Mouse (Mus musculus): ENCODE measurements at regions not wholly inside any gene's neighbourhood (a gene's known extent, or its start where the extent isn't known, plus 50 kb on each side); places are given as distances from the start of the nearest gene placed in this dataset.

- no peak for DNase-seq
Observed at GRCm38 (mm10) chr1:71900106-71901074, 247.4 kb upstream of the Fn1 start.

GRCm38 (mm10) chr1:71899128-71899527, 246.1 kb upstream of the Fn1 start:
- DNase-seq, result no peak

DNA sequence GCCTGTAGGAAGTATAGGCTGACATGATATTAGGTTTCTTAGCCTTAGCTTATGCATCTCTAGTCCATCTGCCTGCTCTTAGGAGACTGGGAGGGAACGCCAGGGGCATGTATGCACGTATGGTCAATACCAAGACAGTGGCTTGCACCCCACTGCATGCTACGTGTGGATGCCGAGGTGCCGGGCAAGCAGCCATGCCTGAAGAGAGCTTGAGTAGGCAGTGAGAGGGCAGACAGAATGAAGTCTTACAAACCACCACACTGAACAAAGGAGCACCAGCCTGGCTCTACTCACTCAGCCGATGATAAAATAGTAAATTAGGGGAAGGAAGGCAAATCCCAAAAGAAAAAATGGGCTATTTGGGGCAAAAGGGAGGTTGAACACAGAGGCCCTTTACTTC, 245.2 kb upstream of the Fn1 start:
- DNase-seq, result no peak

GRCm38 (mm10) chr1:71897464-71898051, 244.6 kb upstream of the Fn1 start:
- DNase-seq, result no peak

DNA sequence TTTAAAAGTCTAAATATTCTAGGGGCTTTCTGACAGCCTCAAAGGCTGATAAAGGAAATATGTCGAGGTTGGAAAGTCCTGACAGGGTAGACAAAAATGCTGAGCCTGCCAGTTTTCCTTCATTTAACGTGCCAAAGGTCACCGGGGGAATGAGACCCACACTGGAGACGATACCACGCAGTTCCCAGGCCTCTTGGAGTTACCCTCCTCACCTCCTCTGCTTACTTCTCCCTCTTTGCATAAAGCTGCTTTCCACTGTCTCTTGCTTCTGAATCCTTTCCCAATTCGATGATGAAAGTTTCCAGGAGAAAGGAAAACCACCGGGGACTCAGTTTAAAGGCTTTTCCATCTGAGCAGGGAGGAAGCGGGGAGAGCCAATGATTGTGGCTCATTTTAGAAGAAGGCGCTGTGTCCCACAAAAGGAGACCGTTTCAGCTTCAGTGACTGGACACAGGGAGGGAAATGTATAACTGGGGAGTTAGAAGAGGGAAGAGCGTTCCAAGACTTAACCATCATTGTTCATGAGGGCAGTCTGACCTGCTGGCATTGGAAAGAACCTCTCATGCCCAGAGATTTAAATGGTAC, 243.2 kb upstream of the Fn1 start:
- no peak for DNase-seq

DNA sequence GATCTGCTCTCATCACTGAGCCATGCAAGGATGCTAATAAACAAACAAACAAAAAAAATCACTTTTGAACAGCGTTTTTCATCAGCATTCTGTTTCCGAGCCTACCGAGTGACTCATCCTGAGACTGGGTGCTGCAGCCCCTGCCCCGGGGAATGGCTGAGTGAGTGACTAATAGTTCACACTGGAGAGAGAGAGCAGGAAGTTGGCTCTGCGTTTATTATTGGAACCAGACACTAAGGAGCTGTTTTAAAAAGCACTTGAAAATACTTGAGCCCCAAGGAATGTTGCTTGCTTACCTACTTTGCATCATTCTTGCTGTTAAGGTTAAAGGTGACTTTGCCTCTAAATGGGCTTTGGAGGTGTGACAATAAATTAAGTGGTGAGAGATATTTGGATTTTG, 240.6 kb upstream of the Fn1 start:
- DNase-seq, result peak; percentile 19

DNA sequence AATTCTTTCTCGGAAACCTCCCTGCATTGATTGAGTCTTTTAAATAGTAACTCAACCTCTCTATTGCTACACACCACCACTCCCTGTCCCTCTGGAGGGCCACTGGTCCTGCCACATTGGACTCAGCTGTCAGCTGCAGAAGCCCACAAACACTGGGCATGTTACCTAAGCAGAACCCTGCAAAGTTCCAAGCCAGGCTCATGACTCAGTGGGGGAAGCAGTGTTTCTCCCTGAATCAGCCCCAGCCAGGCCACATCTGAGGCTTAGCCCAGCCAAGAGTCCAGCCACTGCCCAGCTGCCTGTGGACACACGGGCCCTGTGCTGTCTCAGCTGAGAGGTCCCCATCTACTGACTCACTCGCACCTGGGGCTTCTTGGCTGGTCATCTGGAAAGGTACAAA, 234.8 kb upstream of the Fn1 start:
- DNase-seq, result peak; percentile 76

GRCm38 (mm10) chr1:71886903-71887302, 233.9 kb upstream of the Fn1 start:
- no peak for DNase-seq

DNA sequence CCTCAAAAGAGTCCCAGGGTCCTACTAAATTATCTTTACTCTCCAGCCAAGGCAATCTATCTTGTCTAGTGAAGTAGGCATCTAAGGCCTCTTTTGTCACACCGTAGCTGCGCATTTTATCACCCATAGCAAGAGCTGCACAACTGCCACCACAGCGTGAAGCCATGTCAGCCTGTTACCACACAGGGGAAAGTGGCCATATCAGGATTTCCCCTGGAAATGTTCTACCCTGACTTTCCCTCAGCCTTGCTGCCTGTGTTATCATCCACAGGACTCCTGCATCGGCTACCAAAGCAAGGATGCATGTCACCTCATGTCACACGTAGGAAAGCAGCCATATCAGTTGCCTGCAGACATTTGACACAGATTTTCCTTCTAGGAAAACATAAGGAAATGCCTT, 233.2 kb upstream of the Fn1 start:
- no peak for DNase-seq

DNA sequence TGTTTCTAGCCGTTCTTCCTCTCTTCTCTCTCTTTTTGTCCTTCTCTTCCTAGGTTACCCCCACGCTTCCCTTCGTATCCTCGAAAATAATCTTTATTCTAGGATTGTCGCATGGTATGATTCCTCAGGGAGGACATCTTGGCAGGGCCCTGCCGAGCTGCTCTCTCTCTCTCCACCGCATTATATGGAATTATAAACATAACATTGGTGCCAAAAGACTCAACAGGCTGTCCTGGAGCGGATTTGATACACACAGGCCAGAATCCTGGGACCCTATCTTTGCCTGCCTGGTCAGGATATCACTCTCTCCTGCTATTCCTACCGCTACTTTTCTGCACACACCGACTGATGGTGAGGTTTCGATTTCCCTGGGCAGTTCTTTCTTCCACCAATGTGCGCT, 228.9 kb upstream of the Fn1 start:
- DNase-seq, result no peak

DNA sequence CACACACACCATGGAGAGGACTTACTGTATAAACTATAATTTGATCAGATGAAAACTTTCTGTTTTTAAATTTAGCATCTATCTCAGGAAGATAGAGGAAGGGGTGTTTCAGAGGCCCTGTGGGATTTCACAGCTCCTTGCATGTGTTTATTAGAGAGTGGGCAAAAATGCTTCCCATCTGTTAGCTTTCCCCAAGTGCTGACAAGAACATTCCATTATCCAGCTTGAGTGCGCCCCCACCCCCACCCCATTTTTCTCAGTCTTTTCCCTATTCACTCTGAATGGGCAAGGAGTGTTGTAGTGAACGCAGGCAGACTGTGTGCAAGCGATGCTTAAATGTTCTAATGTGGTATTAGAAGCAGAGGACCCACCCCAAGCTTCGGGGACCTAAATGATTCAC, 228.2 kb upstream of the Fn1 start:
- DNase-seq, result no peak

- DNase-seq, result no peak
Observed at GRCm38 (mm10) chr1:71880480-71880879, 227.5 kb upstream of the Fn1 start.

- no peak for DNase-seq
Observed at GRCm38 (mm10) chr1:71876712-71877401, 223.9 kb upstream of the Fn1 start.

GRCm38 (mm10) chr1:71874037-71874436, 221.0 kb upstream of the Fn1 start:
- no peak for DNase-seq

DNA sequence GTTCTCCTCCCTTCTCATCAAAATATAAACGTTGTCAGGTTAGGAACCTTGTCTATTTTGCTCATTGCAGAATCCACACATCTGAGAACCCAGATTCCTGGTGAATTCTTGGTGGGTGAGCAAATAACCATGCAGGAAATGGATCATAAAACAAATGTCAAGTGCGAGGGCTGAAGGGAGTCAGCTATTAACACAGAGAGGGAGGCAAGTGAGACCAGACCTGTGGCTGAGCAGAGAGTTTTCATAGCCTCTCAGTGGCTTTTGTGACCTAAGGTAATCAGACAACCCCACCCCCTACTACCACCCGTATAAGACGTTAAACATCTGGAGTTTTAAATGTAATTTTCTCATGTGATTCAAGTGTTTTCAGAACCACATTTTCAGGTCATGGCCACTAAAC, 212.7 kb upstream of the Fn1 start:
- DNase-seq, result no peak

GRCm38 (mm10) chr1:71864749-71865148, 211.7 kb upstream of the Fn1 start:
- peak; percentile 31 for DNase-seq

DNA sequence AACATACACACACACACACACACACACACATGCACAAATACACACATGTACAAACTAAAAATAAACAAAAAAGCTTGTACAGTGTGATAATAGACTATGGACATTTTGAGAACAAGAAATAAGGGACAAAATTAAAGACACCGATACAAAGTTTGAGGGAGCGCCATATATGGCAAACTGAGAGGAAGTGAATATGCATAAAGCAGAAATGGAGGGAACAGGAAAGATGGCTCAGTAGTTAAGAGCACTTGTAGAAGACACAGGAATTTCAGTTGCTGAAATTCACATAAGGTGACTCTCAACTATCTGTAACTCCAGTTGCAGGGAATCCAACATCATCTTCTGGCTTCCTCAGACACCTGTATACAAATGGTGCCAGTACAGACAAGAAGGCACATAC, 200.2 kb upstream of the Fn1 start:
- no peak for DNase-seq

DNA sequence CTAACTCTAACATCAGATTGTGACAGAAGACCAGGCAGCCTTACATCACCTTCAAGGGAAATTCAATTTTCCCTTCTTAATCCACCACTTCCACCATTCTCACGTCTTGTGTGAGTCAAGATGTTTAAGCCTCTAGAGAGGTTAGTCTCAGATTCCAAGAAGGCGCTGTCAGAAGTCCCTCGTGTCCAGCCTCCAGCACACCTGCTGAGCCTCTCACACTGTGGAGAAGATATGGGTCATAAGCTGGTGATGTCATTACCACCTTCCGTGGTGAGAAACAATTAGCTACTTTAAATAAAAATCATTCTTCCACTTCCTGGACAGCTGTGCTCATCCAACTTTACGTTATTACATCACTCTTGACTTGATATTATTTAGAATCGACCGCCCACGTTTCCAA, 198.3 kb upstream of the Fn1 start:
- no peak for DNase-seq

GRCm38 (mm10) chr1:71848656-71849055, 195.7 kb upstream of the Fn1 start:
- no peak for DNase-seq

GRCm38 (mm10) chr1:71844938-71845685, 192.1 kb upstream of the Fn1 start:
- DNase-seq, result peak; percentile 10

DNA sequence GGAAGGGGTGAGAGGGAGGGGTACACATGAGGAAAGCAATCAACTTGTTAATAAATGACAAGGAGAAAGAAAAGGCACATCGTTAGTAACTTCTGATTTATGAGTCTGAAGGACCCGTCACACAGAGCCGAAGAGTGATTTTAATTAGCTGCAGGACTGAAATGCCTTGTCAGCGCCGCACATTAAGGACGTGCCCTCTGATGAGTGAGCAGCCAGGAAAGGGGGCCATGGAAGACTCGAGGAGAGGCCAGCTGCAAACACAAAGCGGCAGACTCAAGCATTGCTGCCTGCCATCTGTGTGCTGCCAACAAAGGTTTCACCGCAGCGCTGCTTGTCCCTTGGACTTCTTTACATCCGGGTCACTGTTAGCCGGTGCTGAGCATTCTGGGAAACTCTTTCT, 184.8 kb upstream of the Fn1 start:
- no peak for DNase-seq

DNA sequence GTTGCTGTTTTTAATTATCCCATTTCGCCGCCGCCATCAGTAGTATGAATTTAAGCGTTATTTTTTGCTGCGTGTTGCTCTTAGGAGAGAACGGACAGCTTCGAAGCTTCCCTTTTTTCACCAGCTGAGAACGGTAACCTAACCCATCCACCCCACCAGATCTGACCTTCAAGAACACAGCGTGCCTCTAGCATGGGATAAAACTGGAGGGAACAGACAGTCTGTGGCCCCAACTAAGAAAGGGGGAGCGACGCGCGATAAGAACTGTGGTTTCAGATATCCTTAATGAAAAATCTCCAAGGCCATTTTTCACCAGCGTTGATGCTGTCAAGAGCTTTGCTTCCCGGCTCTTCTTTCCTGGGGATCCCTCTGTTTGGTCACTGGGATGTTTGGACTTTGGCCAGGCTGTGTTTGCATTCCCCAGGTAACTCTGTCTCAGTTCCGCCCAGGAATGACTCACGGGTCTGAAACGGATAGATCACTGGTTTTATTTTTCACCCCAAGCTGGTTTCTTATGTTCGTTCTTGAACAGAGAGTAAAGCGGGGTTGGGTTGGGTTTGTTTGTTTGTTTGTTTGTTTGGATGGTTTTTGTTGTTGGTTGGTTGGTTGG, 184.1 kb upstream of the Fn1 start:
- DNase-seq, result no peak
